9 mouse cellular contexts compared by ENCODE assay signal in genomic region chr3:130095160-130095781, GRCm38 (mm10). TPM values are rescaled to one million over a fixed set of nuclear protein-coding genes. Genes with fewer than 3 reads are reported as not detected.
DNase-seq lines count a peak whose midpoint lies in the region; ATAC-seq and TF ChIP-seq lines count a peak whose summit lies in the region.
"Had no signal": no experiment of that assay in that cellular context is flagged by ENCODE, and none has a peak within 500 bp of the region (broad histone marks: within the 10 kb centered on the region; RNA-seq: fewer than 3 reads in every experiment).

No protein-coding gene starts in this region.

- no peak overlapping the region for H3K27ac ChIP-seq in embryonic facial prominence, embryonic 11.5 days (replicated peaks; ENCODE audit: low read depth, low read length)
- no peak overlapping the region for H3K27ac ChIP-seq in lung, postnatal 0 days (ENCODE audit: low read length)
- H3K27ac ChIP-seq: embryonic facial prominence, embryonic 13.5 days had no signal

- H3K9ac ChIP-seq in embryonic facial prominence, embryonic 11.5 days (replicated peaks; ENCODE audit: low read length): no peak overlapping the region
- no peak overlapping the region for H3K9ac ChIP-seq in lung, postnatal 0 days (replicated peaks; ENCODE audit: low read depth)
- H3K9ac ChIP-seq: embryonic facial prominence, embryonic 13.5 days had no signal

- ATAC-seq in Patski: peak; percentile 86
- no peak for ATAC-seq in embryonic facial prominence, embryonic 11.5 days (replicated peaks; ENCODE audit: insufficient number of reproducible peaks, low FRiP score, low TSS enrichment, low read depth)
- ATAC-seq in lung, postnatal 0 days: no peak

- no peak for TF ChIP-seq EP300 in lung, postnatal 0 days (IDR thresholded peaks at IDR 0.05)

- no peaks in the 10 kb centered on the region for H3K36me3 ChIP-seq in embryonic facial prominence, embryonic 11.5 days (replicated peaks; ENCODE audit: control insufficient read depth, insufficient read depth, low read depth, low read length)
- H3K36me3 ChIP-seq in lung, postnatal 0 days (ENCODE audit: insufficient read depth, low read length): no peaks in the 10 kb centered on the region
- H3K36me3 ChIP-seq: embryonic facial prominence, embryonic 13.5 days had no signal

- POLR2A ChIA-PET in Patski (lab: Charles Lee): no interaction called here

- no peaks in the 10 kb centered on the region for H3K9me3 ChIP-seq in embryonic facial prominence, embryonic 11.5 days (replicated peaks; ENCODE audit: control insufficient read depth, low read length)
- H3K9me3 ChIP-seq in lung, postnatal 0 days (ENCODE audit: low read length): no peaks in the 10 kb centered on the region
- H3K9me3 ChIP-seq: embryonic facial prominence, embryonic 13.5 days had no signal

- WGBS in embryonic facial prominence, embryonic 11.5 days: 38% methylated on average over 5 of the region's 5 CpGs
- 36% methylated on average over 5 of the region's 5 CpGs for WGBS in lung, postnatal 0 days

- DNase-seq in left cerebral cortex, adult 11 months (ENCODE audit: low spot score): peak; percentile 25
- no peak for DNase-seq in left cerebral cortex, adult 8-10 months (ENCODE audit: low spot score in 2 of 2)
- no peak for DNase-seq in Patski (ENCODE audit: low read depth, low spot score)
- DNase-seq in embryonic facial prominence, embryonic 11.5 days (ENCODE audit: low spot score): peak; percentile 74
- DNase-seq in kidney, postnatal 14 days: peak; percentile 51
- DNase-seq in lung, postnatal 0 days (ENCODE audit: low spot score): peak; percentile 72
- DNase-seq in right cerebral cortex, postnatal 10 days (ENCODE audit: low spot score in 2 of 2): peak; percentile 48 to 75
- no peak for DNase-seq in gastrocnemius, postnatal 4 days (ENCODE audit: low spot score in 2 of 2)

- no peak overlapping the region for H3K4me2 ChIP-seq in embryonic facial prominence, embryonic 11.5 days (ENCODE audit: low read depth, low read length)
- H3K4me2 ChIP-seq in lung, postnatal 0 days (replicated peaks; ENCODE audit: low read depth, low read length): no peak overlapping the region
- H3K4me2 ChIP-seq: embryonic facial prominence, embryonic 13.5 days had no signal

- TF ChIP-seq CTCF in Patski (IDR thresholded peaks at IDR 0.05): peak; percentile 81
- peak; percentile 83 for TF ChIP-seq CTCF in lung, postnatal 0 days (IDR thresholded peaks at IDR 0.05)

- in situ Hi-C loops in Patski (cut with MboI; ENCODE audit: low pct_unique_long_range_greater_than_20kb): no loop called here

- H3K4me3 ChIP-seq in embryonic facial prominence, embryonic 11.5 days (ENCODE audit: low read depth, low read length): no peak overlapping the region
- no peak overlapping the region for H3K4me3 ChIP-seq in lung, postnatal 0 days (ENCODE audit: low read depth, low read length)
- H3K4me3 ChIP-seq: embryonic facial prominence, embryonic 13.5 days had no signal

- H3K4me1 ChIP-seq in embryonic facial prominence, embryonic 11.5 days (ENCODE audit: control insufficient read depth, insufficient read depth, low read length): no peaks in the 10 kb centered on the region
- no peaks in the 10 kb centered on the region for H3K4me1 ChIP-seq in lung, postnatal 0 days (ENCODE audit: insufficient read depth, low read depth, low read length)
- H3K4me1 ChIP-seq: embryonic facial prominence, embryonic 13.5 days had no signal

- H3K27me3 ChIP-seq in Patski: peaks cover 3% of the 10 kb centered on the region
- H3K27me3 ChIP-seq in embryonic facial prominence, embryonic 11.5 days (ENCODE audit: control insufficient read depth, insufficient read depth, low read length): no peaks in the 10 kb centered on the region
- H3K27me3 ChIP-seq in lung, postnatal 0 days (replicated peaks; ENCODE audit: insufficient read depth, low read length): no peaks in the 10 kb centered on the region

- CTCF ChIA-PET in Patski (lab: Charles Lee): interaction anchor here (0.8 to 5.1 kb wide), 4 partner anchors 28 to 602 kb away, joined by 3 to 29 read pairs (median 4); no protein-coding TSS in a partner anchor

RNA-seq across cellular contexts. Expression of gene Sec24b, which starts 33.9 kb away (rescaled TPM):
- 10 to 100 TPM; 56.3 to 71.2 (median 60.3) TPM for total RNA-seq in left cerebral cortex, adult 8-10 months (2022)
- 126 TPM for polyA plus RNA-seq in Patski (2021)
- 24.8 and 33.1 TPM in 2 replicates for polyA plus RNA-seq in embryonic facial prominence, embryonic 11.5 days (2014; fragmentation: Nextera tagmentation; extraction: Ambion mirVana)
- 21.5 and 21.8 TPM in 2 replicates for polyA plus RNA-seq in lung, postnatal 0 days (2015; fragmentation: Nextera tagmentation; extraction: Ambion mirVana)
- 10 to 100 TPM; 49.7 to 51.5 TPM for total RNA-seq in gastrocnemius, postnatal 4 days (2021)

RNA-seq across cellular contexts. Expression of gene Col25a1, which starts 36.0 kb away (rescaled TPM):
- total RNA-seq in left cerebral cortex, adult 8-10 months (2022): 10 to 100 TPM; 37.6 to 43.3 (median 39.9) TPM
- 0.03 TPM for polyA plus RNA-seq in Patski (2021)
- polyA plus RNA-seq in embryonic facial prominence, embryonic 11.5 days (2014; fragmentation: Nextera tagmentation; extraction: Ambion mirVana): 11.0 and 11.1 TPM in 2 replicates
- polyA plus RNA-seq in lung, postnatal 0 days (2015; fragmentation: Nextera tagmentation; extraction: Ambion mirVana): 7.0 and 7.7 TPM in 2 replicates
- 1 to 10 TPM; 4.6 to 5.0 TPM for total RNA-seq in gastrocnemius, postnatal 4 days (2021)

Comparison
In these comparisons a context has a peak if more than half of its experiments do, and no peak if none do; other contexts are left out.
1. DNase-seq: peak in left cerebral cortex, adult 11 months (single experiment), embryonic facial prominence, embryonic 11.5 days (single experiment), kidney, postnatal 14 days (single experiment), lung, postnatal 0 days (single experiment) and right cerebral cortex, postnatal 10 days (2 of 2); none in left cerebral cortex, adult 8-10 months (0 of 2), Patski (single experiment) and gastrocnemius, postnatal 4 days (0 of 2).